Mouse (Mus musculus) lung, postnatal 4 days (tissue): ENCODE measurements around the gene Zfp518a.
A peak's percentile ranks its signal among the peaks of the same experiment; 100 is the strongest.

Source experiments
- DNase-seq, 2 experiments: peaks; one replicate each; pipeline ENCODE4 v3.0.0; 2021

Gene Zfp518a

DNA sequence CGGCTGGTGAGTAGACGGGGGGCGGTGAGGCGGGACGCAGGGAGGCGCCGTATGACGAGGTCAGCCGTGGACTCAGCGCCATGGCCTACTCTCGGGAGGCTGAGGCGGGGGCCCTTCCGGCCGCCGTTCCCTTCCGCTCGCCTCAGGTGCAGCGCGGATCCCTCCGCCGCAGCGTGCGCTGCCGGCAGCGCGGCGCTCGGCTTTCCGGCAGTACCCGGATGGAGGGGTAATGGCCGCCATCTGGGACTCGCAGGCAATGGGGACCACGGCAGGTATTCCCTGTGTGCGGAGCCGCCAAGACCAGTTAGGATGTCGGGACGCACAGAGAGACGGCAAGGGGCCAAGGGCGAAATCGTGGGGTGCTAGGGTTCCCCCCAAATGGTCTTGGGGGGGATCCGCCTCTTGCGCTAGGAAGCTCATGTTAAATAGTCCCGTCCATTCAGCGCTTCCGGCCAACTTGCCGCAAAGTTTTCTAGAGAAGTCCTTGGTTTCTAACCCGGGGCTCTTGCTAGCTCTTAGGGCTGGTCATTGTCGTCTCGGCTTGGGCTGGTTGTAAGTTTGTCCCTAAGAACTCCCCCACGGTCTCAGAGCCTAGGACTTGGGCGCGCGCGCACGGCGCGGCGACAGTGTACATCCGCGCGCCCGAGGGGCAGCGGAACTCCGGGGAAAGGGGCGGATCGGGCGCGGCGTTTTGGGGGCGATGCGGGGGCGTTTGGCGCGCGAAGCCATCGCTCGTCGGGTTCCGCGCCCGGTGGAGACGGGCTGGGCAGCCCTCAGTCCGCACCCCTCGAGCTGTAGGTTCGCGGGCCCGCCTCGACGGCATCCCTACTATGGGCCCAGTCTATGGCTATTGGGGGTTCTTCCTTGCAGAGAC, at the start of gene Zfp518a:
Gene Zfp518a, plus strand, starts transcription at position 187 of the 874 bp plus-strand sequence.
- DNase-seq = peak; percentile 92 to 94

DNA sequence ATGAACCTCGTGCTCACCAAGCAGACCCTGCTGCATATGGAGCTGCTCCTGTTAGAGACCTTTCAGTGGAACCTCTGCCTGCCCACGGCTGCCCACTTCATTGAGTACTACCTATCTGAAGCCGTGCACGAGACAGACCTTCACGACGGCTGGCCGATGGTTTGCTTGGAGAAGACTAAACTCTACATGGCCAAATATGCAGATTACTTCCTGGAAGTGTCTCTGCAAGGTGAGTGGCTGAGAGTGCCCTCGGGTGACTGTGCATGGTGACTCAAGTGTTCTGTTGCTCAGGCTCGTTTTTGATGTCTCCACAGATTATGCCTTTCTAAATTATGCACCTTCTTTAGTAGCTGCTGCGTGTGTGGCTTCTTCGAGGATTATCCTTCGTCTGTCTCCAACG, 49.8 kb upstream of the Zfp518a start:
- peak in 1 of 2 experiments; percentile 33 for DNase-seq

DNA sequence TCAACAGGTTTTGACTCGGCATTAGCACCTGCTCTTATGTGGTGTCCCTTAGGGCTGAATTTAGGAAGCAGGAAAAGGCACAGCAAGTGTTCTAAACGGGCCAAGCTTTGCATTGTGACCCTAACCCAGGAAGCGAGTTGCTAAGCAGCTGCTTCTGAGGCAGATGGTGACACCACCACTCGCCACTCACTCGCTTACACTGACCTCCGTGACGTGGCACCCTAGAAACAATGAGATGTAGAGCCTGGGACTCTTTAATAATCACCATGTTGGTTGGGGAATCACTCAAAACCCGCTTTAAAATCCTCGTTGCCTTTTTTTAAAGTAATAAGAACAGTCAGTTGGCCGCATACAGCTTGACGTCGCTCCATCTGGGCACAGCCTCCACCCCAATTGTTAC, 45.1 kb upstream of the Zfp518a start:
- no peak for DNase-seq

DNA sequence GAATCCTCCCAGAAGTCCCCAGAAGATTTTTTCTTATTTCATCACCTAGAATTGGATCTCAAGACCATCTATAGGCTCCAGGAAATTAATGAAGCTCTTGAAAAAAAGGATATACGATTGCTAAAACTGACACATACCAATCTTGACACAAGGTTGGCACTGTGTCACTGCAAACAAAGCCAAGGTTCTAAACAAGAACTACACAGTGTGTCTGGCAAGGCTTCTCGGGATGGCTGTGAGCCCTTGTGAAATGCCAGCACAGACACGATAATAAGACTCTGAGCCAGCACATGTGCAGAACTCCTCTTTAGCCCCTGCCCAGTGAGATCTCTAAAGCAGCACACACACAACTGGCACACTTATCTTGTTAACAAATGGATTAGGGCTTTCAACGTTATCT, 35.0 kb upstream of the Zfp518a start:
- DNase-seq = peak; percentile 36 to 57

DNA sequence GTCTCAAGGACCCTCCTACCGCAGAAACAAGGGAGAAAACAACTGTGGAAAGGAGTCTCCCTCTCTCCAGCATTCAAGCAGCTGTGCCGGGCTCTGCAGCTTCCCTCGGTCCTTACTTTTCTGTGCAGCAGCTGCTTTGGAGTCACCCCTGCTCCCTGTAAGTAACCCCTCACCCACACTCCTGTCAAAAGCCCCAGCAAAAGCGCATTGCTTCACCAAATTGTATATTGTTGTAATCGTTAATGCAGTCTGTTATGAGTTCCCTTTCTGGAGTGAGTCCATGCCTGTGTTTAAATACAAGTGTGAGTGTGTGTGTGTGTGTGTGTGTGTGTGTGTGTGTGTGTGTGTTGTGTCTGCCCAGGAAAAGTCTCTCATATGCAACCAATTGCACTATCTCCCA, 26.2 kb upstream of the Zfp518a start:
- peak; percentile 26 to 60 for DNase-seq

DNA sequence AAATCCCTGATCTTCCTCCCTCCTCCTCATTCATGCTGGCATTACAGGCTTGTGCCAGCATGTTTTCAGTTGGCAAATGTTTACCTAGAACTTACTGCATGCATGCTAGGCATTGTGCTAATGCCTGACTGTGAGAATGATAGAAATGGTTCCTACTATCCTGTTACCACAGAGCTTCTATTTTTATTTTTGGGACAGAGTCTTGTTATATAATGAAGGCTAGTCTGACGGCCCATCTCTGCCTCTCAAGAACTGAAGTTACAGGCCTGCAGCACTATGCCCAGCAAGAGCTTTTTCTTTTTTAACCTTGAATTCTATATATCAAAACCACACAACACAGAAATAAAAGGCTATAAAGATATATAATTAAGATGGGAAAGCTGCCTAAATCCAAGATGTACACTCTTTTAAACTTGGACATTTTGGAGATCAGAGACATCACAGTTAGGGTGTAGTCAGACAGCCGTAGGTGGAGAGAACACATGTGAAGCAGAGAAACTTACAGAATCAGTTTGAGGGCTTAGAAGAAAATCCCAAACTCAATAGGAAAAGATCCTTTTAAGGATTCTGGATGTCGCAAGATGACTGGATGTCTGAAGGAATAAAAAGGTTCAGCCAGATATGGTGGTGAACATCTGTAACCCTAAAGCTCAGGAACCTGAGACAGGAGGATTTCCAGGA, 24.9 kb upstream of the Zfp518a start:
- no peak for DNase-seq

DNA sequence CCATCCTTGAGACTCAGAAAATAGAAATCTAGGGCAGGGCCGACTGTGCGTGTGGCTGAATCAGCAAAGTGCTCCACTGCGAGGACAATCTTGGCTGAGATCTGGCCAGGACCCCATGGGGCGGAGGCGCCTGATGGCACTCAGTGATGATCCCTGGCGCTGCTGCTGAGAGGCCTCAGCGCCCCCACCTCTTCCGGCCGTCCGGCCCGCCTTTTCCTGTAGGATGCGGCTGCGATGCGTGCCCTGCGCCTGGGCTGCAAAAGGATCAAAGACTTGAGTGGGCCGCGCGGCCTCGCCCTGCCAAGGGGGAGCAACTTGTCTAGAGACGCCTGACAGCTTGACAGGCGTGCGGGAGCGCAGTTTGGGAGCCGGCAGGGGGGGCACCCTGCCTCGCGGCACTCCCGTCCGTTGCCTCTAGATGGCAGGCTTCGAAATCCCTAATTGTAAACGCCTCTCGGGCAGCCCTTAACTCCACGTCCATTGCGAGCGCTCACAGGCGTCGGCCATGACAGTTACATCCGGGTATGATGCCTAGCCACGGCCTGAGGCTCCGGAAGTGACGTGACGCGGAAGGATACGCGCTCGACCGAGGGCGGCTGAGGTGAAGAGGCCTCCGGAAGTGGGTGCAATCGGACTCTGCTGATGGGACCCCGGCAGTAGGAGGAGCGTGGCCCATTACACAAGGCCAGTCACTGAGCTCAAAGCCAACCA, 21.4 kb upstream of the Zfp518a start:
- peak; percentile 94 to 96 for DNase-seq

DNA sequence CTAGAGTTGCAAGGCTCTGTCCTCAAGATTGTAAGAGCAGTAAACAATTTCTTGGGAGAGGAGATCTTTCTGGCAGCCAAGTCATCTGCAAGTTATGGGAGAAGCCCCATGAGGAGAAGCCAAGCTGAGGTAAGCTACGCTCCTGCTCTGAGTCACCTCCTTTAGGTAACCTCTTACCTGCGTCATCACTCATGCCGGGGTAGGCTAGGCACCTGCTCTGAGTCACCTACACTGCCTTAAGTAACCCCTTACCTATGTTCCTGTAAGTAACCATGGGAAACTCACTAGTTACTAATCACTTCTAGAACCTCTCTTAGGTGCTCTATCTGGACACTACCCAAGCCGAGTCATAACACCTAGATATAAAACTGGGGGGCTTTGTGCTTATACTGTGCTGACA, 12.8 kb upstream of the Zfp518a start:
- DNase-seq = no peak

DNA sequence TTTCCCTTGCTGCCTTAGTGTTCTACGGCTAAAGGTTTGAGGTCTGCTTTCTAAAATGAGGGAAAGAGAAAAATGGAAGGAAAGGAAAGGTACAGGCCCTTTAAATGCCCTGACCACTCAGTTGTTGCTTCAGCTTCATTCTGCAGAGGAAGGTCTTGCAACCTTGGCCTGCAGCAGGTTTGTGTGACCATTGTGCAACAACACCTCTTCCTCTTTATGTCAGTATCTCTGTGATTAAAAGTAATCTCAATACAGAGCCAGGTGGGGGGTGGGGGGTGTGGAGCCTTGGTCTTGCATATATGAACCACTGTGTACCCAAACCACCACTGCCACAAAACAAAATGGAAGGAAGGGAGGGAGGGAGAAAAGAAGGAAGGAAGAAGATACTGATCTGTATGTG, 5.6 kb upstream of the Zfp518a start:
- DNase-seq = no peak

DNA sequence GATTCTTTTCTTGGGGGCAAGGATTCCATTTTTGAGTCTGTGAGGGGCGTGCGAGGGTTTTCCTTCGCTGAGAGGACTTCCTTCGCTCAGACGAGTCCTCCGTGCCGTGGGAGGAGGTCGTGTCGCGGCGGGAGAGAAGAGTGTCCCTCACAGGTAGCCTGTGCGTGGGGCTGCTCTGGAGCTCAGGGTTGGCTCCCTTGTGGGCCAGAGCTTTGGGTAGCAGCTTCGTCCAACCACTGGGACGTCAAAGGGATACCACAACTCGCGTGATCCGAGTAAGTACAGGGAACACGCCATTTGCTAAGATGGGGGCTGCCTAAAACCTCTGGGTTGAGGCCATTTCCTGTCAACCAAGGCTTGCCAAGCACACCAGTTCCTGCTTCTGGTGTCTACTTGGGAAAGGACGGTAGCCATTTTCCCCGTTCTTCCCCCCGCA, 416 bp upstream of the Zfp518a start:
- DNase-seq = no peak

DNA sequence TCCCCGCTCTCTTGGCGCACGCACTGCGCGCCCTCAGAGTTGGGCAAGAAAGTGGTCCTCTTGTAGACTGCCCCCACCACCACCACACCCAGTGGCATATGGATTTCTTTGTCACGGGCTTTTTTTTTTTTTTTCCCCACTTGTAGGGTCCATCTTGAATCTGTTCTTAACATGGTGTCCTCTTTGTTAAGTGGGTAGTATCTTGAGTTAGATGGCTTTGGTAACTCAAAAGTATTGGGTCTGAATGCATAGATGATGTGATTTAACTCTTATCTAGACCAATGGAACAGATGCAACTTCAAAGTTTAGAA, 843 bp downstream of the Zfp518a start:
- no peak for DNase-seq

DNA sequence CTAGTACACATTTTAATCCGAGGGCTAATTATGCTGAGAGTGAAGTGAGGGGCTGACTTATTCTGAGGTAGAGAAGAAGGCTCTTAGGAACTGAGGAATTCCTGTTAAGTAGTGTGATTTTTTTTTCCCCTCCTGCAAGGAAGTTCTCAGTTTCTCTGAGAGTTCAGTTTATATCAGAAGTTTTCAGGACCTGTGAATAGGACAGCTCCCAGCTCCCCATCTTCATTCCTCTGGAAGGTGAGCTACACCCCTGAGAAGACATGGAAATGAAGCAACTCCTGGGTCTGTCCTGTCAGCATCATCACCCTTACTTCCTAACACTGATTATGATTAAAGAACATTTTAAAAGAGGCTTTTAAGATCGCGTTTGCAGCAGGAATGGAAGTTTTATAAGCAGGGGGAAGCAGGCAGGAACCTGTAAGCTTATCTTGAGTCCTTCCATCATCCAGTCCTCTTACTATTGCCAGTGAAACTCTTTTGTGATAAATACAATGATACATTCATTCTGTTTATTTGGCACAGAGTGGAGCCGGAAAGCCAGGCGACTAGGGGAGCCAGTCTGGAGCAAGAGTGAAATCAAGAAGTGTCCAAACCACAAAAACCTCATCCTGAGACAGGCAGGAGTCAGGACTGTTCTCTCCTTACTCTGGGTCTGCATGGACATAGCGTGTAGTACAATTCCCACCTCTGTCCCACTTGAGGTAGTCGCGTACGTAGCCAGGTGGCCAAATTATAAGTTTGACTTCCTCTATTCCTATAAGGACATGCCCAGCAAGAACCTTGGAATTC, 37.3 kb downstream of the Zfp518a start:
- no peak for DNase-seq

DNA sequence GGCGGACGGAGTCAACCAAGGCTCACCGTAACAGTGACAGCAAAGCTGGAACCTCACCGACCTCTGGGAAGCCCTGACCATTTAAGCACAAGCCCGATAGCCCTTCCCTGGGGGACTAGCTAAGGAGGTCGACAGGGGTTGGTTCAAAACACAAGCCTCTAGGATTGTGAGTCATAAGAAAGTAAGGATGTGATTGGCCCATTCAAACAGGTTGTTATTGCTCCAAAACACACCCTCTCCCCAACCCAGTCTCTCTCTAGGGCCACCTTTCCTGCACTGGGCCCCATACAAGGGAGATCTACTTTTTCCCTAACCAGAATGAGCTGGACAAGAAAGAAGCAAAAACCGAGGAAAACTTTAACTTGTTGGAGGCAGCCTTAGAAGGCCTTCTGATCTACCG, 40.9 kb downstream of the Zfp518a start:
- no peak for DNase-seq

DNA sequence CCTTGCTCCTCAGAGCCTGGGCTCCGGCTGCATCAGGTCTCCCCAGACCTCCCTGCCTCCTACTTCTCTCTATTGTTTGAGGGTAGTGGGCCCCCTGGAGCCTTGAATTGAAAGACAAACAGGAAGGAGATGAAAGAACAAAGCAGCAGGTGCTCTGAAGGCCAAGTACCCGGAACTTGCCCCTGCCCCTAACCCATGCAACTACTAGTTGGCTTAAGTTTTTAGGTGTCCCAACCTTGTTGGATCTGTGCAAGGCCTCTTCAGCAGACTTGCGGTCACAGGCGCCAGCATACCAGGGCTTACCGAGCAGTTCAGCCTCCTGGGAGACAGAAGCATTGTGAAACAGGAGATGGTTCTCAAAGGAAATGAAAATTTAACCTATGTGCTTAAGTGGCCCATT, 41.5 kb downstream of the Zfp518a start:
- no peak for DNase-seq

DNA sequence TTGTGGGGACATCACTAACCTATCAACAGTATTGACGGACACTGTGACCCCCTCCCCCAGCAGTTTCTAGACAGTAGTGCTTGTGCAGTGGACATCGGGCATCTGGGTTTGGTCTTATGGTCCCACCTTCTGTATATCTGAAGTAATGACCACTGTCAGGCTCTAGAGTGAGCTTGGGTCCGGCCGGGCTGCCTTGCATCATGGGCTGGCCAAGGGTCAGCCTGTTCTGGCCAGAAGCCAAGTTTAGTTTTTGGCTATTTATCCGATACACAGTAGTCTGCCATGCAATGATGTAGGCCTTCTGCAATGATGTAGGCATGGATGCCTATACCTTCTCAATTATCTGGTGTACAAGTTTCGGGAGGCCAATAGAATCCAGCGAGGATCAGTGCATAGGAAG, 49.0 kb downstream of the Zfp518a start:
- DNase-seq = no peak

DNA sequence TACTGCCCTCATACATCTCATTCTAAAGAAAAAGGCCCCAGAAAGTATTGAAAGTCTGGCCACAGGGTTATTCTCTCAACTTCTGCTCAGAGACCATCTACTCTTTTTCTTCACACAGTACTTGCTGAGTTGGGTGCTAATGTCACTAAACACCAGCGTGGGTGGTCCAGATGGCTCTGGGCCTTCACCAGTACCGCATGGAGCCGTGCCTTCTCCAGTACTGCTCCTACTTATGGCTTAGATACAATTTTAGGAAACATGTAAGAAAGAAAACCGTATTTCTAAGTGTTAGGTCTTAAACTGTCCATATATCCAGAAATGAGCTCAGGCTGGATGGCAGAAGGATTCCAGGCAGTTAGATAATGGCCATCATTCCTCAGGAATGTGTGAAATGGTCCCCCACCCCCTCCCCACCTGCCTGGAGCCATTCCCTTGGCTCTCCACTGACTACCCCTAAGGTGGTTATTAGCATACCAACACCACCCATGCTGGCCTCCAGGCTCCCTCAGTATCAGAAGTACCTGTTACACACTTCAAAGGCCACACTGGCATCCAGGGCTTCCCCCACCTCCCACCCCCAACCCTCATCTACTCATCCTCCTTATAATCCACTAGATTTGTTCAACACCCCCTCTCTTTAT, 52.6 kb downstream of the Zfp518a start:
- DNase-seq = no peak

DNA sequence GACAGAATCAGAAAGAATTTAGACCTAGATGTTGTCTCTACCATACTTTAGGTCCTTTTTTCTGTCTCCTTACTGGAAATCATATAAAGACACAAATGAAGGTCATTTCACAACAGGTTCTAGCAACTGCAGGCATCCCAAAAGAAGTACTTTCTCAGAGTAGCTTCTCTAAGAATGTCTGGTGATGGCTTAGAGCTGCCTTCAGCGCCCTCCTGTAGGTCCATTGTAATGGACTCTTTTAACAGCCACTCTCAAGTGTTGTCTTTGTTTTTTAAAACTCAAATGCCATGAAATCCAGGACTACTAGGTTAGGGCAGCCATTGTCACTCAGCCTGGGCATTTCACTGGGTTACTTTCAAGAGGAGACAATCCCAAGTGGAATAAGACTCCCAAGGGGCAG, 64.5 kb downstream of the Zfp518a start:
- DNase-seq = no peak

DNA sequence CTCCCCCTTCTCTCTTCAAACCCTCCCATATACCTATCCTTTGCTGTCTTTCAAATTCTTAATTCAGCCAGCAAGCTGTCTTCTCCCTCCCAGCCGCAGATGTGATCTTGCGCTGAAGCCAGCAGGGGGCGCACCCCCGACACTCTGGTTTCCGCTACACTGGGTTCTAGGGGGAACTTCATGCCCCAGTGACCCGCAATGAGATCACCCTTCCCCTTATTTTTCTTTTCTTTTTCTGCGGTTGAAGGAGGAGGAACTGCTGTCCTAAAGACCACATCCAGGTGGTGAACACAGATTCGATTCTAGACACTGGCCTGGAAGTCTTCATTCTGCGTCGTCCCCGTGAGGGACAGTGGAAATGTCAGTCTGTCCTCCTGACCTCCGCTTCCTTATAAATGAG, 68.5 kb downstream of the Zfp518a start:
- DNase-seq = peak; percentile 42 to 71

DNA sequence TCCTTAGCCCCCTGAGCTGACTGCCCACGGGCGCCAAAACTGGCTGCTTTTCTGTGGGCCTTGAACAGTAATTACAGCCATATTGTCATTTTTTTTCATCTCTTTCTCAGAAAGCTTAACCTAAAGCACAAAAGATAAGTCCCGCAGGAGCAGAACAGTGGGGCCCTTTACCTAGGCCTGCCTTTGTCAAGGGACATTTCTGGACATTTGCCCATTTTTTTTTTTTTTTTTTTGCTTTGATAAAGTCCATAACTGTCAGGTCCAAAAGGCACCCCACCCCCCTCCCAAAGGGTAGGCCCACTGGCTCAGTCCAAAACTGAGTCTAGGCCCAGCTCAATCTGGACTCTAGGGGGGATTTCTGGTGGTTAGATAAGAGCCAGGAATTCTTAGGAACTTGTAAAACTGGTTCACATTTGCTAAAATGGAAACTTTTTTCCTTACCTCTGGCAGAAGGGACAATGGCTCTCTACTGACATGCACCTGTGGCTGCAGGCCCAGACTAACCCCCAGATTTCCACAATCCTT, 69.9 kb downstream of the Zfp518a start:
- no peak for DNase-seq

DNA sequence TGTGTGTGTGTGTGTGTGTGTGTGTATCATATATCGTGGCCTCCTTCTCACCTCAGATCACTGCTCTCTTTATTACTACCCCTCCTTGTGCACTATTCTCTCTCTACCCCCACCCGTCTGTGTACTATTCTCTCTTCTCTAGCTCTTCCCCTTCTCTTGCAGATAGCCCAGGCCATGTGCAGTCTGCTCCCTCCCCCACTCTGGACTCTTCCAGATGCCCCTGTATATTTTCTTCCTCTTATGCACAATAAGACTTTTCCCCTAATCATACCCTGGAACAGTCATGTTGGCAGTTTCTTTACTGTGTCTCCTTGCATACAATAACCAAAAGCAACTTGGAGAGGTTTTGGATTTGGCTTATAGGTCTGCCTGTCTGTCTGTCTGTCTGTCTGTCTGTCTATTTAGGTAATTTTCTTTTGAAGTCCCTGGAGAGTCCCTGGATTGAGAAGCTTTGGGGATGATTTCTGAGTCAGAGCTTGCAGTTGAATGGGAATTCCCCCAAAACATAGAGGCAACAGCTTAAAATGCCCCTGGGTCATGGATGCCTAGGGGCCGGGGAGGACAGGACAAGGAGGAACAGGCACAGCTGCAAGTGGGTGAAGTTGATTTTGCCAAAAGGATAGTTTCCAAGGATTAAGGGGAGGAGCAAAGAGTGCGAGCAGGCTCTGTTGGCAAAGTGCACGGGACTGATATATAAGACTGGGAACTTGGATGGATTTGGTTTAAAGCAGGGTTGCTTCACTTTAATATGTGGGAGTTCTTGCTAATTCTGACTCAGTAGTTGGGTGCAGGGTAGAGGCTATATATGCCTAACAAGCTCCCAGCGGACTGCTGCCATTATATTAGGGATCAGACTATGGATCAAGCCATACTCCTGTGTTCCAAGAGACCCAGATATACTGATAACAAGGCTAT, 70.7 kb downstream of the Zfp518a start:
- no peak for DNase-seq
